8 mouse cellular contexts compared by ENCODE assay signal in the genomic region with DNA sequence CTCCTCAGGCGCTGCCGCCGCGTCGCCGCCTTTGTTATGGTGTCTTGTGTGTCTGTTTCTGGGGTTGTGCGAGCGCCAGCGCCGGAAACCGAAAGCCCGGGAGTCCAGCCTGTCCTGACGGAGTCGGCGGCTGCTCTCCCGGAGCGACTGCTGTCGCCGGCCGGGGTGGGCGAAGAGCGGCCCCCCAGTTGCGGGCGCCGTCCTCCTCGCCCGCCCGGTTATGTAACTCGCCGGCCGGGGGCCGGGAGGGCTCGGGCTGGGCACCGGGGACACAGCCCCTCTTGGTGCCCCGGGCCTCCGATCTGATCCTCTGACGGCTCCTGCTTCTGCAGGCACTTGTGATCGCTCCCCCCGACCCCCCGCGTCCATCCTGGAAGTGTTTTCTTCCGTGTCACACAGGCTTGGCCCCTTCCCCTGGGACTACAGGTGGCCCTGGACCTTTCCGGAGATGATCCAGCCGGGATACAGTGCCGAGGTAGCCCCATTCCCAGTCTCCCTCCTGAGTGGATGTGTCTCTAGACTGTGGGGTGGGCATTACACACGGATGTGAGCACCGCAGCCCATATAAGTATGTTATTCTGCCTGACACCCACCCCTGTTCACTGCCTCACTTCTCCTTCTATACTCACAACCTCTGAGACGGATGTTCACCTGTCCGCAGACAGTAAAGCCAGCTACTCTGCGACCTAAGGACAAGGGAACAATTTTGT. TPM values are rescaled to one million over a fixed set of nuclear protein-coding genes. Genes with fewer than 3 reads are reported as not detected.
DNase-seq lines count a peak whose midpoint lies in the region; ATAC-seq and TF ChIP-seq lines count a peak whose summit lies in the region.

No protein-coding gene starts in this region.

- no peaks in the 10 kb centered on the region for H3K36me3 ChIP-seq in kidney, adult 2 months (ENCODE audit: control insufficient read depth, insufficient read depth, low read length)
- no peaks in the 10 kb centered on the region for H3K36me3 ChIP-seq in embryonic facial prominence, embryonic 15.5 days
- H3K36me3 ChIP-seq in stomach, embryonic 14.5 days (ENCODE audit: control insufficient read depth, insufficient read depth, low read length), result no peaks in the 10 kb centered on the region

- H3K4me2 ChIP-seq in embryonic facial prominence, embryonic 15.5 days (replicated peaks), result peak overlapping the region; percentile 82
- H3K4me2 ChIP-seq in stomach, embryonic 14.5 days (replicated peaks; ENCODE audit: low read depth, low read length), result peak overlapping the region; percentile 81

- WGBS in kidney, adult 2 months, result 2% methylated on average over 50 of the region's 50 CpGs
- 2% methylated on average over 48 of the region's 50 CpGs for WGBS in embryonic facial prominence, embryonic 15.5 days
- WGBS in stomach, embryonic 14.5 days, result 3% methylated on average over 50 of the region's 50 CpGs

- H3K9me3 ChIP-seq in embryonic facial prominence, embryonic 15.5 days (replicated peaks), result no peaks in the 10 kb centered on the region
- H3K9me3 ChIP-seq in stomach, embryonic 14.5 days (ENCODE audit: control insufficient read depth, low read depth, low read length), result no peaks in the 10 kb centered on the region

- peak overlapping the region; percentile 68 for H3K9ac ChIP-seq in embryonic facial prominence, embryonic 15.5 days
- H3K9ac ChIP-seq in stomach, embryonic 14.5 days (replicated peaks; ENCODE audit: low read depth, low read length), result peak overlapping the region; percentile 83

- TF ChIP-seq POLR2A in kidney, adult 2 months (IDR thresholded peaks at IDR 0.05; ENCODE audit: low read depth, low read length), result no peak

- H3K27me3 ChIP-seq in kidney, adult 2 months (replicated peaks; ENCODE audit: control insufficient read depth, insufficient read depth, low read length), result no peaks in the 10 kb centered on the region
- no peaks in the 10 kb centered on the region for H3K27me3 ChIP-seq in embryonic facial prominence, embryonic 15.5 days
- no peaks in the 10 kb centered on the region for H3K27me3 ChIP-seq in stomach, embryonic 14.5 days (ENCODE audit: control insufficient read depth, insufficient read depth, low read length)

- H3K27ac ChIP-seq in kidney, adult 2 months (ENCODE audit: insufficient read depth, low read depth, low read length), result peak overlapping the region; percentile 1; the same call in 1 of the 2 replicates
- H3K27ac ChIP-seq in embryonic facial prominence, embryonic 15.5 days (replicated peaks), result peak overlapping the region; percentile 95
- peak overlapping the region; percentile 94 for H3K27ac ChIP-seq in stomach, embryonic 14.5 days (ENCODE audit: low read length)

- no peak for TF ChIP-seq CTCF in kidney, adult 2 months (conservative IDR thresholded peaks at IDR 0.05; ENCODE audit: insufficient read depth, insufficient read length, low read depth, low read length)

- peak overlapping the region; percentile 73 for H3K4me3 ChIP-seq in kidney, adult 2 months (ENCODE audit: insufficient read depth, low read depth, low read length)
- H3K4me3 ChIP-seq in embryonic facial prominence, embryonic 15.5 days (replicated peaks), result peak overlapping the region; percentile 96
- H3K4me3 ChIP-seq in stomach, embryonic 14.5 days (ENCODE audit: low read depth, low read length), result peak overlapping the region; percentile 98

- peaks cover 5% of the 10 kb centered on the region; the same call in 1 of the 2 replicates for H3K4me1 ChIP-seq in kidney, adult 2 months (ENCODE audit: control insufficient read depth, insufficient read depth, low read length)
- H3K4me1 ChIP-seq in embryonic facial prominence, embryonic 15.5 days, result peaks cover 19% of the 10 kb centered on the region
- peaks cover 14% of the 10 kb centered on the region for H3K4me1 ChIP-seq in stomach, embryonic 14.5 days (ENCODE audit: control insufficient read depth, insufficient read depth, low read length)

- peak; percentile 58 for ATAC-seq in embryonic facial prominence, embryonic 15.5 days (ENCODE audit: insufficient number of reproducible peaks, low FRiP score, low TSS enrichment, low read depth)
- peak; percentile 57; the same call in 1 of the 2 replicates for ATAC-seq in stomach, embryonic 14.5 days (ENCODE audit: insufficient number of reproducible peaks, insufficient read depth, low FRiP score, low read depth)

- no peak for DNase-seq in kidney, adult 2 months
- no peak for DNase-seq in kidney, adult 18-20 months
- peak; percentile 10 for DNase-seq in NIH3T3 (ENCODE audit: low read depth)
- peak; percentile 63 for DNase-seq in induced T-regulatory cell, adult 2 months (ENCODE audit: low read depth)
- DNase-seq in lung, postnatal 10 days, result peak; percentile 14
- no peak for DNase-seq in urinary bladder, adult 2 months (ENCODE audit: low spot score)

RNA-seq across cellular contexts. Expression of a gene that starts 0.7 kb away (rescaled TPM):
- polyA plus RNA-seq in kidney, adult 2 months (2012; rRNA removed), result 4.0 and 4.2 TPM in 2 replicates
- polyA plus RNA-seq in embryonic facial prominence, embryonic 15.5 days (2015; fragmentation: Nextera tagmentation; extraction: Ambion mirVana), result 13.9 and 15.8 TPM in 2 replicates
- 18.9 and 21.9 TPM in 2 replicates for polyA plus RNA-seq in stomach, embryonic 14.5 days (2014; fragmentation: Nextera tagmentation; extraction: Ambion mirVana)
- polyA plus RNA-seq in urinary bladder, adult 2 months (2012; rRNA removed), result 3.2 and 3.3 TPM in 2 replicates

RNA-seq across cellular contexts. Expression of a gene that starts 55.2 kb away (rescaled TPM):
- not detected in 2 replicates for polyA plus RNA-seq in kidney, adult 2 months (2012; rRNA removed)
- 0.11 and 0.14 TPM in 2 replicates for polyA plus RNA-seq in embryonic facial prominence, embryonic 15.5 days (2015; fragmentation: Nextera tagmentation; extraction: Ambion mirVana)
- polyA plus RNA-seq in stomach, embryonic 14.5 days (2014; fragmentation: Nextera tagmentation; extraction: Ambion mirVana), result 0.27 TPM in 1 of 2 replicates, not detected in the other
- not detected in 2 replicates for polyA plus RNA-seq in urinary bladder, adult 2 months (2012; rRNA removed)

Comparison
In these comparisons a context has a peak if more than half of its experiments do, and no peak if none do; other contexts are left out.
1. DNase-seq: peak in NIH3T3 (single experiment), induced T-regulatory cell, adult 2 months (single experiment) and lung, postnatal 10 days (single experiment); none in kidney, adult 2 months (single experiment), kidney, adult 18-20 months (single experiment) and urinary bladder, adult 2 months (single experiment).
2. H3K27ac ChIP-seq: peak in every context shown above with its lines; median percentile 95 in embryonic facial prominence, embryonic 15.5 days; 94 in stomach, embryonic 14.5 days; 1 in kidney, adult 2 months.
3. Peak in every context shown above with its lines, with median percentiles within 50 percentile points of each other: H3K4me3 ChIP-seq.